Mouse (Mus musculus) embryonic fibroblast, embryonic 13.5 days (primary cell): Measurements from ENCODE around the gene Iqsec1.

Source experiments
- CTCF ChIP-seq: IDR thresholded peaks from 2 replicates; pipeline ENCODE4 v1.5.1; 2011; ENCODE audit warnings: mild to moderate bottlenecking, control low read depth, low read length, moderate library complexity, borderline replicate concordance; ENCODE audit not compliant: insufficient read depth
- POLR2A ChIP-seq: IDR thresholded peaks from 2 replicates; pipeline ENCODE4 v1.6.1; 2011; ENCODE audit warnings: low read depth, mild to moderate bottlenecking, control low read depth, low read length, moderate library complexity

DNA sequence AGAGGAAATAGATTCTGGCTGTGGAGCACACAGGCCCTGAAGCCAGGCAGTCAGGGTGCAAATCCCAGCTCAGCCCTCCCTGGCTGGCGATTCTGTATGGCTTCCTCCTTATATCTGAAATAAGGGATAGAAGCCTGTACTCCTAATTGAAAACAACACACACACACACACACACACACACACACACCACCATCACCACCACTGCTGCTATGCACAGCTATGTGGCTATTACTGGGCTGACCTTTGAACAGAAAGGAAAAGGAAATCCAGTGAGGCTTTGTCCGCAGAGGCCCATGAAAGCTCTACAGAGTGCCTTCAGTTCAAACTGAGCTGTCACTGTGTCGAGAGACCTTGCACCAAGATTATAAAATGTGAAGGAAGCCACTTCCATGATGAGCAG lies 276.4 kb downstream of the Iqsec1 start:
- no peak for TF ChIP-seq CTCF
- TF ChIP-seq POLR2A = no peak
